Mouse (Mus musculus) cortical plate, adult 2 months (tissue): ENCODE data around the gene Wdcp.

Experiments
- CTCF ChIP-seq: fragments of 200-500 bp; IDR thresholded peaks from 2 replicates; pipeline ENCODE4 v1.5.1; 2011; ENCODE audit warnings: mild to moderate bottlenecking, control low read depth, low read length; ENCODE audit not compliant: insufficient read depth; ENCODE audit errors: extremely low read depth
- POLR2A ChIP-seq: fragments of 200-500 bp; IDR thresholded peaks from 2 replicates; pipeline ENCODE4 v1.6.1; 2011; ENCODE audit warnings: mild to moderate bottlenecking, low read length, control low read depth; ENCODE audit not compliant: insufficient read depth; ENCODE audit errors: extremely low read depth

GRCm38 (mm10) chr12:4841392-4841887, 1.7 kb upstream of the Wdcp start, which contains the start of gene Fkbp1b:
- TF ChIP-seq CTCF (no peak), POLR2A (no peak)
